Mouse (Mus musculus) B cell, adult 2 months (primary cell): ENCODE measurements around the gene Erg.

Experiments used
- DNase-seq, 2 experiments: peaks; one replicate each; pipeline ENCODE4 v3.0.0; 2022

Erg gene

DNA sequence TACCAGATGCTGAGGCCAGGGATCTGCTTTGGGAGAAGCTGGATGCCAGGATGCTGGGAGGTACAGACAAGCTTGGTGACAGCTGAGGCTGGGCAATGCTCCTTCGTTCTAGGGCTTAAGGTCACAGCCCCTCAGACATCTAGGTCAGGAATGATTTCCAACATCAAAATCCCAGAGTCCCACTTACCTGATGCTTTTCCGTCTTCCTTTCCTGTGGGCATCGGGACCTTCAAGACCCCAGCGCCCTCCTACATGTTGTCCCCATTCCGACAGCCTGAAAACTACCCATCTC is at the start of gene Erg:
TSS of gene Erg (minus strand) at position 283 of the 292 bp plus-strand sequence.
- no peak for DNase-seq

DNA sequence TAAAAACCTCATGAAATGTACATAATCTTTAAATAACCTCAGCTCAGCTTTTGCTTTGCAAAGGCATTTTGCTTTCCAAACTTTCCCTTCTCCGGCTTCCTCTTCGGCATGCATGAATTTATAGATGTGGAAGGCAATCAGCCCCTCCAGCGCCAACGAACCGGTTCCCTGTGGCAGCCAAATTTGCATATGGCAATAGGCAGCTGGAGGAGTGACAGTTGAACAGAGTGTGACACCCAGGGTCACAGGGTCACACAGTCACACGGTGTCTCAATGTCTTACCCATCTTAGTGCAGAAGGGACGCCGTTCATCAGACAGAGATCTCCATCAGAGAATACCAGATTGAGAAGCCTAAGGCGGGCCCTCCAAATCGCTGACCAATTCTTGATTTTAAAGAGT is 45.4 kb upstream of the Erg start:
- no peak for DNase-seq

DNA sequence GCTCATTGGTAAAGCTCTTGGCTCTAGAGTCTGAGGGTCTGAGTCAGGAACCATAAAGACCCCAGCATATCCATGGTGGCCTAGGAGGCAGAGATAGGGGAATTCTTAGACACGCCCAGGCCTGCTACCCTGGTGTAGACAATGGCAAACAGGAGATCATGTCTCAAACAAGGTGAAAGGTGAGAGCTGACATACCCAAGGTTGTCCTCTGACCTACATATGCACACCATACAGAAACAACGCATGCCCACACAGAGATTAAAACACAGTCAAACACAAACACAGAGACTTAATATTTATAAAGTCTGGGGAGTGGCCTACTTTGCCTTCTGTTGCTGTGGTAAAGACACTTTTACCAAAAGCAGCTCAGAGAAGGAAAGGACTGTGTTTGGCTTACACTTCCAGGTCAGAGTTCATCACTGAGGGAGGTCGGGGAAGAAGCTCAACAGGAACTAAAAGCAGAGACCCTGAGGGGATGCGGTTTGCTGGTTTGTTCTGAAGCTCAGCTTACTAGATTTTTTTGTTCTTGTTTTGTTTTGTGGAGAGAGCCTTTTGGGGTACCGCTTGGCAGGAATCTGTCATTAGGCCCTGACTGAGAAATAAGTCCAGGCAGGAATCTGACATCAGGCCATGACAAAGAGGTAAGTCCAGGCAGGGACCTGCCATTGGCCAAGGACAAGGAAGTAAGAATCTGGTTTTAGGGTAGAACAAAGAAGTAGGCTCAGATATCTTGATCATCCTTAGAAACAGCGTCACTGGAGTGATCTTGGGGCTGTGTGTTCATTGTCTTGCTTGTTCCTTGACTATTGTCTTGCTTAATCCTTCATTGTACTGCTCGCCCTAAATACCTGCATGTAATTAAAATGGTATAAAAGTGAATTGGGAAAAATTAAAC is 37.7 kb upstream of the Erg start:
- no peak for DNase-seq

DNA sequence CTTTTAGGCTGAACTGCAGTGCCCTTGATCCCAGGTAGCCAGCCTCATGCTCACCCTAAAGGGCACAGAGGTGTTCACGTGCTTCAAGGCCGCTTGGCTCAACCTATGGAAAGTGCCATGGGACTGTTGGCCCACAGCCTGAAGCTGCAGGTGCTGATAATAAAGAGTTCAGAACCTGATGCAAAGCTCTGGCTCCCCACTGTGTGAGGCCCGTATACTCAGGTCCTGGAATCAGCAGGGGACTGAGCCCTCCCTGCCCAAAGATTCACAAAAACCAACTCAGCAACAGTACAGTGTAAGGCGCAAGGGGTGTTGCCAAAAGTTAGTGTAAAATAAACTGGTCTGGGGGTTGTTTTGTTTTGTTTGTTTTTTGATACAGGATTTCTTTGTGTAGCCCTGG is 36.7 kb upstream of the Erg start:
- DNase-seq, result no peak

DNA sequence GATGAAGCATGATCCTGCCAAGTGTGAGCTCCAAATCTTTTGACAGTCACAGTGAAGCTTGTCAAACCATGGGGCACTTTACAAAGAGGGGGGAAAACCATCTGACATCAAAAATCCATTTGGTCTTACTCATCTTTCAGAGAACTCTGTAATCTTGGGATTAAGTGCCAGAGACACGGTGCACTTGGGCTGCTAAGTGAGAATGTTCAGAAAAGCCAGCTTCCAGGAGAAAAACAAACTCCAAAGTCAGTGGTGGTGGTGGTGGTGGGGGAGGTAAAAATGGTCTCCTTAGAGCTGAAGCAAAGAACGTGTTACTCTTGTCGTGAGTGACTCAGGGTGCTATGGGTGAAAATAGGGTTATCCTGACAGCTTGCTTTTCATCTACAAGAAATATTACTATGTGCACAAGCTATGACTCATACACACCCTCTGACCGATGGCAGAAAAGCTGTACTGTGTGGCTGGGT is 33.5 kb upstream of the Erg start:
- no peak for DNase-seq

DNA sequence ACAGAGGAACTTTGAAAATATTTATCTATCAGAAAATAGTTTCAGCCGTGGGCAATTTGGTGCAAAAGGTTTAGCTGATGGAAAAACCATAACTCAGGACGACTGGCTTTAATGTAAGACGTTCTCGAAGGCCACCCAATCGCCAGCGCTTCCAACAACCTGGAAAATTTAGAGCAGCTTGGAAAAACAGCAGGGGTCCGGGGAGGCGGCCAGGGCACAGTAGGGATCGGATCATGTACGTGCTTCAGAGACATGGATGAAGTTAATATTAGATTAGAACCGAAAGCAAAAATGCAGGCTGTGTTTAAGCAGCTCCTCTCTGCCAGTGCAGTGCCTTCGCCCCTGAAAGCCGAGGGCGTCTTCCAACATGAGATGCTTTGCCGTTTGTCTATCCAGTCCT is 31.8 kb upstream of the Erg start:
- no peak for DNase-seq

DNA sequence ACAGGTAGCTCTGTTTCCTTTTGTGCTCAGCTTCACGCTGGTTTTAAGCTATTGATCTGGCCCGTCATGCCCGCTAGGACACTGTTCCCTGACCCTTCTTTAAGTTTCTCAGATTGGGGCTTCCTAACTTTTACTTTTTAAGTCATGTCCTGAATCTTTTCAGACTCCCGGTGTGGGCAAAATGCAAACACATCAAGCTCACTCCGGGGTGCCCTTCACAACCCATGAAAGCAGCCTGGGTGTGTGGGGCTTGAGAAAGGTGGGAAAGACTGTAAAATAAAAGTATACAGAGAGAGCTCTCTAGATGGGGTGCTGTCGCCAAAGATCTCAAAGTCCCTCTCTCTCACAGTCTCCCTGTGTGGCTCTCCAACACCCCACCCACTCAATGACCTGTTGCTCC is 31.3 kb upstream of the Erg start:
- DNase-seq, result no peak

DNA sequence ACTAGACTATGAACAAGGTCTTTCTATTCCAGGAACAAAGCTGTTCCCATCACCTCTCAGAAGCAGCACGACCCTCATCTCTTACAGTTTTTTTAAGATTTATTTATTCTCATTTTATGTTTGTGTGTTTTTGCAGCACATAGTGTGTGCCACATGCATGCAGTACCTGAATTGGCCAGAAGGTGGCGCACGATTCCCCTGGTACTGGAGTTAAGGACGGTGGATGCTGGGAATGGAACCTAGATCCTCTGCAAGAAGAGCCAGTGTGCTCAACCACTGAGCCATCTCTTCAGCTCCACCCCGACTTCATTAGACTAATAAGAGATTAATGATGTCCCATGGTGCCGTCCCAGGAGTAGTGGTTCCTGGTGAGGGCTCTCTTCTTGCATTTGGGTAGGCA is 29.2 kb upstream of the Erg start:
- DNase-seq, result peak; percentile 77 to 81

DNA sequence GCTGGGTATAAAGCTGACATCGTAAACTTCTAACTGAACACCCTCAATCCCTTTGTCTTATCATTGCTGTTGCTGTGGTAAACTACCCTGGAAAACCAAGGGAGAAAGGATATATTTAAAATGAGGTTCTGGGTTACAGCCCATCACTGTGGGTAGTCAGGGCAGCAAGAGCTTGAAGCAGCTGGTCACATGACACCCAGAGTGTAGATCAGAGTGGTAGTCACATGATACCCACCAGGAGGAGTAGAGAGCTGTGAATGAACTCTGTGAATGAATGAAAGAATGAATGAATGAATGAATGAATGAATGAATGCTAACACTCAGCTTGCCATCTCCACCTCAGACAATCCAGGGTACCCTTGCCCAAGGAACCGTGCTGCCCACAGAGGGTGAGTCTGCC is 28.1 kb upstream of the Erg start:
- no peak for DNase-seq

DNA sequence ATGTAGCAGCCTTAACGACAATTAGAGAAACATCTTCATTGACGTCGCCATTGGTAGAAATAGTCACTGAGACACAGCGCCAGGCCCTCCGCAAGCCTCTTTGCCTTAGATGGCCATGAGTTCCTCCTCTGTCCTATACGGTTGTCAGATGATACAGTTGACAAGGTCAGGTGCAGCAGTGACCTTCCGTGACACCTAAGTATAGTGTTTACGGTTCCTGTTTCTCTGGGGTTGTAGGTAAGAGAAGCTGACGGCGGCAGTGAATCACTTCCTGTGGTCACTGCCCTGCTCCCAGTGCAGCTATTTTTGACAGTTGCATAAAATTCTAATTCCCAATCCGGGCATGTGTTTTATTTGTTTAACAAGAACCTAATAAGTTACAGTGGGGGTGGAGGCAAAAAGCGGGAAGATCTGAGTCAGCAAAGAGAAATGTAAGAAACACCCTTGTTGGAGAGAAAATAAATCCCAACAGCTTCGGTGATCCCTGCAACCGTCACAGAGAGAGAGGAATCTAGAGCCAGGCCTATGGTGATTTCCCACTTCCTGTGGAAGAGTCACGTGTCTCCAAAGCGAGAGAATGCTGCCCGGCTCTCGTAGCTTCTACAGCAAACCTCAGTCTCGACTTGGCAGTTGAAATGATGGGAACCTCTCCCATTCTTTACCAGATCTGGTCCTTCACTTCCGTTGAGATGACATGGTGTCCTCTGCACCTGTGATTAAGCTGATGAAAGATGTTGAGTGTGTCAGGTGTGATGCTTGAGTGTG is 25.8 kb upstream of the Erg start:
- peak in 1 of 2 experiments; percentile 16 for DNase-seq

DNA sequence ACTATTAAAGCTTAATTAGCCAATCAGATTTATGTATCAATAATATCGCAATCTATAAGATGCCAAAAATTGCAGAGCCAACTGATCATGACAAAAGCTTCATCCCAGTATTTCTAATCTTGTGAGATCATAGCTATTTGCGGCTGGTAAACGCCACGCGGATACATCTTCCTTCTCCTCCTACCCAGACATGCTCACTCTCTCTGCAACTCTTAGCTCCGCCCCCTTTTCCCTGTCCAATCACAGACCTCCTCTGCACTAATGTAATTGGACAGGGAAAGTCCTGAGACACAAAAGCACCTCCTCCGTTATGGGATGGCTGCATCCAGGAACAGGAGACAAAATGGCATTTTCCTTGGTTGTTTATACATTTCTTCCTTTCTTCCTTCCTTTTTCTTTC is 22.2 kb upstream of the Erg start:
- DNase-seq, result no peak

DNA sequence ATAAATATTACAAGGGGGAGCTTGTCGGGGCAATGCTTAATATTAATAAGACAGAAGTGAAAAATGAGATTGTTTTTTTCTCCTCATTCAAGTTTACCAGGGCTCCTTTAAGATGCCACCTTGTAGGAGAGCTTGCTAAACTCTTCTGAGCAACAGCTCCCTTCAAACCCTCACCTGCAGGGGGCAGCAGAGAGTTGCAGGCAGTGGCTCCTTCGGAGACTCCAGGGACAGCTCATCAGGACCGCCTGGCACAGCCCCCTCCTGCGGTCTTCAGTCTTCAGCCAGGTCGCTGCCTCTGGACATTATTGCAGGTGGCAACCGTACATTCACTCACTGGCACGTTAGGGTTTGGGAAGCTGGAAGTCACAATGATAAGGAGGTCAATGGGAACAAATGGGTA is 18.9 kb upstream of the Erg start:
- DNase-seq, result peak; percentile 85 to 86

DNA sequence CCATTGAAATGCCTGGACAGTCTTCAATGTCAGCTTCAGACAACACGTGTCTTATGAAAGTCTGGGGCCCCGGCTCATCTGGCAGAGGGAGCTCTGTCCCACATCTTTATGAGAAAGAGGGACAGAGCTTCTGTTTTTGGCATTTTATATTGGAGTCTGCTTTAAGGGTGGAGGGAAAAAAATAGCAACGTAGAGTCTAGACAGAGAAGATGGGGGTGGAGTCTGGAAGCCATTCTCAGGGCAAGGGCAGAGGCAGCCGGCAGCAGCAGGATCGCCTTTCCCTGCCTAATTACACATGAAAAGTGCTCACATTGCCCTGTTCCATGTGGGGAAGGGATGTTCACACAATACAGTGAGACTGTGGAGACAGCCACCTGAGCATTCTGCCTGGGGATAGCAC is 16.1 kb upstream of the Erg start:
- DNase-seq, result no peak

DNA sequence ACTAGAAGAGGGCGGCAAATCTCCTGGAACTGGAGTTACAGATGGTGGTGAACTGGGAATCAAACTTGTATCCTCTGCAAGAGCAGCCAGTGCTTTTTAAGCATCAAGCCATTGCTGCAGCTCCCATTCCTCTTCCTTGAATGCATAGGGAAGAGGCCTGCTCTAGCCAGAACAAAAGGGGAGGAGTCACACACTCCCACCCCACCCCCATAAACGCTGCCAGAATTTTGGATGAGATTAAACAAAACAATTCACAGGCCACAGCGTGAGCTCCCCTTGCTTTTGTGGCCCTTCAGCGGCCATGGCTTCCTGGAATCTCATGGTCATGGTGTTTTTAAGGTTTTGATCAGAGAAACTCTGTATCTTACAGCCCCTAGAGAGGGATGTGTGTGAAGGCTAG is 15.4 kb upstream of the Erg start:
- DNase-seq, result no peak

DNA sequence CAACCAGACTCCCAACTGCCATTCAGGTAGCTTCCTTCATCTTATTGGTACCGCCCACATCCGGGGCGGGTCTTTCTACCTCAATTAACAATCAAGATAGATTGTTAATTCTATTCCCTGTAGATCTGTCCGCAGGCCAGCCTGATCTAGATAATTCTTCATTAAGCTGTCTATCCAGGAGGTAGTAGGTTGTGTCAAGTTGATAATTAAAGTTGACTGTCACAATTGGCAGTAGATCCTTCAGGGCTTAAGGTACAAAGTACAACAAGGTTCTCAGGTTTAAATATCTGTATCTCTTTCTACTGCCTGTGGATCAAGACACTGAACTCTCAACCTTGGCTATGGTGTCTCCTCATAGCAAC is 14.8 kb upstream of the Erg start:
- DNase-seq, result no peak

DNA sequence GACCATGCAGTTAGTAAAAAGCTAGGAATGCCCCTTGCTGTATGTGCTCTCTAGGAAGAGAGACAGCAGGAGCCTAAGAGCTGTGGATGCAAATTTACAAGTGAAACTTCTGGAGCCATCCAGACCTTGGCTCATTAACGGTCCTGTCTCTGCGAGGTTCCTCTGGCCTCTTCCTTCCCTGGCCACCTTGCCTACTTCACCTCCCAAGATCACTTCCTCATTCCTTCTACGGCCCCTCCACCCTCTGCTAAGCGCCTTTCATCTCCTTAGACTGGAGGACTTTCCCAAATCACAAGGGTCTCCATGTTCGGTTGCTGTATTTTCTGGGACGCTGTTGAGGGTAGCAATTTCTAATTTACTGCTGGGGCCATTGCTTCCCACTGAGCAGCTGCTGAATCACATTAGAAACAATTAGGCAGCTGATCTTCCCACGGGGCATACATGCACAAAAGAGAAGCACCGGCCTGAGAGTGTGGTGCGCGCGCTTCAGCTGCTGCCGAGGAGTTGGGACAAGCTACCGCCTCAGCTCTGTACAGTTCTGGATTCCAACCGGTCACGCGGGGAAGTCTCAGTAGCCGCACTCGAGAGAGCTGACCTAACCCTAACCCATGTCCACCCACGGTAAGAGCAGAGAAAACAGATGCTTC is 14.3 kb upstream of the Erg start:
- DNase-seq, result no peak

DNA sequence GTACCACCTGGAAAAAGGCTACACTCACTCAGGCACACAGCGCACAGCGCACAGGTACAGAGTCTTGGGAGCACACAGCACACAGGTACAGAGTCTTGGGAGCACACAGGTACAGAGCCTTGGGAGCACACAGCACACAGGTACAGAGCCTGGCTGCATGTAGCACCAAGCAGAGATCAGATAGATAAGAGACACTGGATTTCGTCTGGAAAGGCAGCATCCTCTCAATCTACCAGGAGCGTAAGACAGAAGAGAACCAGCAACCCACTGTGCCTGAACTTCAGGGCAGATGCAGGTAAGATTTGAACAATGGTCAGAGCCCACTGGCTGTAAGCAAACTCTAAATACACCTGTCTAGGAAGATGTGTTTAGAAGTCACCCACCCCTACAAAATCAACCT is 12.5 kb upstream of the Erg start:
- DNase-seq, result no peak

DNA sequence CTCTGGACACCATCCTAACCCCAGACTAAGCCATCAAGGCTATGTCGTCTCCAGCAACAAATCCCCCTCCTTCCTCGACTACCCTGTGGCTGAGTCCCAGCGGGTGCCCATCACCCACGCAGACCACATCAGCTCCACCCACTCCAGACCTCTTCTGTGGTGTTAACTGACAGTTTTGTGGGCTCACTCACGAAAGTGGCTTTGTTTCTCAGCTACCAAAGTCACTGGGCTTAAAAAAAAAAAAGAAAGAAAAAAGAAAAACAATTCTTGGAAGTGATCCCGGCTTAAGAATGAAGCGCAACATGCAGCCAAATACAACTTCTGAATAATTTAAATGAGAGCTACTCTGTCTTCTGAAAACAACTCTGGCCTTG is 11.2 kb upstream of the Erg start:
- DNase-seq, result no peak

DNA sequence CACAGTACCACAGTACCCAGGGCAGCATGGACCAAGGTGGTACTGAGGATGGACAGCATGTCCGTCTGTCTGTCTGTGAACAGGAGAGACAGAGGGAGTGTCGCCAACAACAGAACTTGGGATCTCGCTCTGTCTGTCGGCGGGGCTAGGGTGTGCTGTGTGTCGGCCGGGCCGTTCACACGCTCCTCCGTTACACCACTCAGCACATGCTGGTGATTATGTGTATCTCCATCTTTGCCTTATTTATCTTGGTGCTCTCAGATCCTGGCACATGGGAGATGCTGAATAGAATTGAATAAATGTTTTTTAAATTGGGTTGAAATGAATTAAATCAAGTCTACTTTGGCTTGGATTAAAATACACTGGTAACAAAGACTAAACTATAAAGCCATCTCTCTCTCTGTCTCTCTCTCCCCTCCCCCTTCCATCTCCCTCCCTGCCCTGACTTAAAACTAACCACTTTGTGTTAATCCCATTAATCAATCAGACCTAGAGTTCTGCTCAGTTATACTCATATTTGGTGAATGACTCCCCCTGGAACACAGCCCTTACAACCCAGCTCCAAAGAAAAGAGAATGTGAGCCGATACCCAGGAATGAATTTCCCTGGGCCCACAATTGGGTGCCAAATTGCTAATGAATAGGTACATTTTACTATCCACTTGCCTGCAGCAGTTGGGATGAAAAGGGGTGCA is 10.6 kb upstream of the Erg start:
- DNase-seq, result no peak

DNA sequence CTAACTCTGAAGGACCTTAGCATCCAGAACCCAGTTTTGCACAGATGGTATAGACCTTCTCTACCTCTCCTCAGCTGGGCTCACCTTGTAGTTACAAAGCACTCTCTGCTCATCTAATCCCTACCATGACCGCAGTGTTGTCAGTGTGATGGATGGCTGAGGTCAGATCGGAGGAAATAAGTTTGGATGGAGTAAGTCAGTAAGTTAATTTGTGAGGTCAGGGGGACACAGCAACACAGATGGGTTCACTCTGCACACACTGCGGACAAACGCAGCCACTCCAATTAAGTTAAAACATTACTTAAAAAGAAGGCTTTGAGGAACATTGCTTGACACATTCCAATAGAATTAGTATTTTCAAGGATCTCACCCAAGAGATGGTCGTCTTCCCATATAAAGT is 2.5 kb upstream of the Erg start:
- no peak for DNase-seq

DNA sequence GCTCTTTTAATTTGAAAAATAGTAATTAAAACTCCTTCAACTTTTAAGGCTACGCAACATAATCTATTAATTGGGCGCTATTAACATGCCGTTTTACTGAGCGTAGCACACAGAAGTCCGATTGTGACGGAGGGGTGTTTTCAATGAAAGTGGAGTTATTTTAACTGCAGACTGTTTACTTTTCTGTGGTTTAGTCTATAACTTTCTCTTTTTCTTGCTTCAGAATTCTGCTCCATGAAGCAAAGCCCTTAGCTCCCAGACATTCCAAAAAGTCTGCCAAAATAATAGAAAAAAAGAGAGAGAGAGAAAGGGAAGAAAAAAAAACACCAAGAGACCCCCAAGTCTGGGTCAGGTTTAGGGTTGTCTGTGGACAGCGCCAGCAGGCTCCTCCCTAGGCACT is 333 bp upstream of the Erg start:
- DNase-seq, result no peak

DNA sequence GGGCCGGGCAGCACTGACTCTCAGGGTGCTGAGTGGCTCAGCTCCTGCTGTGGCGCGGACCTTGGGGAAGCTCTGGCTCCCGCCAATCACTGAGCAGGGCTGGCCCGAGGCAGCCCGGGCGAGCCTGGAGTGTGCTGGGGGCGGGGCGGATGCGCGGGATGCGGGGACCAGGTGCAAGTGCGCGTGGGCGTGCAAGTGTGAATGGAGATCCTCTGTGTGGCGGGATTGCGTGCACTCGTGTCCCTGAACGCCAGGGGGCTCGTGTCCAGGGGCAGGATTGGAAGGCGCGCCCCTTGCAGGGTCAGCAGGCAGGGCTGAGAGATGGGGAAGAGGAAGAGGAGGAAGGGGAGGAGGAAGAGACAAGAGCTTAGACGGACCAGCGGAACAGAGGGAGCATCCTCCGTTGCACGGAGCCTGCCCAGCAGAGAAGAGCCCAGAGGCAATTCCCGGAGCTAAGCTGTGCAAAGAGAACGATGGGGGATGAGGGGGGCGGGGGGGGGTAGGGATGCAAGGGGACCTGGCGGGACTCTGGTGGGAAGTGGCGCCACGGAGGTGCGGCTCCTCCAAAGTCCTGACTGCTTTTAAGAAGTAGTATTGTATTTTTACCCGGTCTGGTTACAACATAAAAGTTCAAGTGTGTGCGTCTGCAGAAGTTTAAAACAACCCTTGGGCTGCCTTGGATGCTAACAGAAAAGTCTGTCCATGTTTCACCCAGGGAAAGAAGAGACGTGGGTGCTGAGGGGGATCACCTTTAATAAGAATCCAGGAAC is 667 bp downstream of the Erg start:
- DNase-seq, result peak; percentile 59 to 61
